Mouse (Mus musculus) cerebellum, adult 2 months (tissue): ENCODE data around the gene Gal3st3. TPM values are rescaled to one million over a fixed set of nuclear protein-coding genes. Genes with fewer than 3 reads are reported as not detected.
A peak's percentile ranks its signal among the peaks of the same experiment; 100 is the strongest.

Experiments used
- DNase-seq, 2 experiments: peaks; one replicate each; pipeline ENCODE4 v3.0.0; 2021
- H3K27ac ChIP-seq: fragments of 200-500 bp; 2 replicates; pipeline ENCODE4 v1.5.1; 2012; ENCODE audit warnings: low read length, control low read depth, inconsistent platforms; ENCODE audit not compliant: insufficient read depth
- H3K27me3 ChIP-seq: fragments of 200-500 bp; 2 replicates; pipeline ENCODE4 v1.6.1; 2012; ENCODE audit warnings: inconsistent platforms, mild to moderate bottlenecking, low read length, moderate library complexity; ENCODE audit not compliant: control insufficient read depth, insufficient read depth
- H3K4me1 ChIP-seq: fragments of 200-500 bp; 2 replicates; pipeline ENCODE4 v1.6.1; 2011; ENCODE audit warnings: low read length; ENCODE audit not compliant: control insufficient read depth, insufficient read depth
- H3K4me3 ChIP-seq: fragments of 200-500 bp; replicated peaks from 2 replicates; pipeline ENCODE3; 2011; ENCODE audit warnings: mild to moderate bottlenecking, low read depth, low read length, control low read depth; ENCODE audit not compliant: insufficient read depth
- CTCF ChIP-seq: fragments of 200-500 bp; IDR thresholded peaks from 2 replicates; pipeline ENCODE4 v1.5.1; 2011; ENCODE audit warnings: low read depth, mild to moderate bottlenecking, control low read depth, low read length, moderate library complexity, borderline replicate concordance; ENCODE audit not compliant: insufficient read depth
- POLR2A ChIP-seq: fragments of 200-500 bp; IDR thresholded peaks from 2 replicates; pipeline ENCODE4 v1.6.1; 2011; ENCODE audit warnings: low read length, control low read depth, borderline replicate concordance; ENCODE audit not compliant: insufficient read depth
- WGBS: fragments of 180-500 bp; shearing (Covaris S2); methylation state at CpG from one replicate; pipeline ENCODE4 v1.1.7; 2018; 5-methylcytosine and 5-hydroxymethylcytosine counted together
- polyA plus RNA-seq: library from polyadenylated mRNA; depleted of rRNA; stranded (reverse); fragments of >200 nt; gene quantifications from 2 replicates; pipeline ENCODE4 v1.2.3, GENCODE M21; 2012

Gal3st3 gene
- polyA plus RNA-seq, 1 experiment: 49.2 TPM

DNA sequence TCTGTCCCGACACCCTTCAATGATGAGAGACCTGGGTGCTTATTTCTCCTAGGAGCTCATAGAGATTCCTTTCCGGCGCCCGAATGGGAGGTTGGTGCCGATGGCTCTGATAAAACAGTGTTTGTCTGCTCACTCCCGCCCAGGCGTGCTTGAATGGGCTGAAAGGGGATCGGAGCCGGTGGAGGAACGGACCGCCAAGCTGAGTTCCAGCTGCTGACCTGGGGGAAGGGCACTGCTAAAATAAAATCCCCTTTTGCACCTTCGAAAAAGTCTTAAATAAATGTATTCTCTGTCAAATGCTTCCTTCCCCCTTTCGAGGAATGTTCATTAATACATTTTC is 2.4 kb upstream of the Gal3st3 start:
- no peak for DNase-seq
- WGBS: 3% methylated on average over 13 of the region's 13 CpGs
- Histone ChIP-seq H3K27me3 (no peaks in the 10 kb centered on the region), H3K27ac (peak overlapping the region; percentile 67), H3K4me3 (peak overlapping the region; percentile 64), H3K4me1 (peaks cover 10% of the 10 kb centered on the region)
- TF ChIP-seq CTCF (no peak), POLR2A (no peak)

DNA sequence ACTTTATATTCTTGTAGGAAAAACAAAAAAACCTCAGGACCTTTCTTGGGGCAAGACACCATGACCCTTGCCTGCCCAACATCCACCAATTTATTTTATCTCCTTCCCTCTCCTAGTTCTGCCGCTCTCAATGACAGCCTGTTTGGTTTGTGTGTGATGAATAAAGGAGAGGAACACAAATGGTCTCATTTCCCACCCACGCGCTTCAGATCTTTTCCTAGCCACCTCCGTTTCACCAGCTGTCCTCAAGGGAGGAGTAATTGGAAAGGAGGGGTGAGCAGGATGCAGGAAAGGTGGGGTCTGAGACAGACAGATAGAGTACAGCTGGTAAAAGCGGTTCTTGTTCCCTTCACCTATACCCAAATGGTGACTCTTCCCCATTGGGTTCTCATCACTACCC is 1.5 kb upstream of the Gal3st3 start:
- Histone ChIP-seq H3K4me1 (peaks cover 10% of the 10 kb centered on the region), H3K27ac (no peak overlapping the region), H3K27me3 (no peaks in the 10 kb centered on the region), H3K4me3 (no peak overlapping the region)
- 88% methylated on average over 5 of the region's 5 CpGs for WGBS
- no peak for DNase-seq
- TF ChIP-seq CTCF (no peak), POLR2A (no peak)

DNA sequence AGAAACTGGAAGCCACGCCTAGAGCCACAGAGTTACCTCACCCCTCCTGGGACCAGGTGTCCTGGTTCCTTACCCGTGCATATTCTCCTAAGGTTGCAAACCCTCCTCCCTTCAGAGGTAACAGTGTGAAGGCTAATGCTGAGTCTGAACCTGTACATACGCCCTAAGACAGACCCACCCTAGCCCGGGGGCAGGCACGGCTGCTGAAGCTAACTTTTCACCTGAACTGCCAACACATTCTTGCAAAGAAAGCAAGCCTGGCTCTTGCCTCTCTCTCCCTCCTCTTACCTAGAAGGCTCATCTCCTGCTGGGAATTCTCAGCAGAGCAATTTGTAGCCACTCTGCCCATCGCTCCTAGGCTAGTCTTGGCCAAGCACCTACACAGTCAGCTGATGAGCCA is 2.5 kb downstream of the Gal3st3 start:
- TF ChIP-seq POLR2A: no peak
- no peak for TF ChIP-seq CTCF
- peaks cover 10% of the 10 kb centered on the region for H3K4me1 ChIP-seq
- no peaks in the 10 kb centered on the region for H3K27me3 ChIP-seq
- no peak overlapping the region for H3K27ac ChIP-seq
- no peak overlapping the region for H3K4me3 ChIP-seq
- WGBS: 71% methylated on average over 6 of the region's 6 CpGs
- no peak for DNase-seq

DNA sequence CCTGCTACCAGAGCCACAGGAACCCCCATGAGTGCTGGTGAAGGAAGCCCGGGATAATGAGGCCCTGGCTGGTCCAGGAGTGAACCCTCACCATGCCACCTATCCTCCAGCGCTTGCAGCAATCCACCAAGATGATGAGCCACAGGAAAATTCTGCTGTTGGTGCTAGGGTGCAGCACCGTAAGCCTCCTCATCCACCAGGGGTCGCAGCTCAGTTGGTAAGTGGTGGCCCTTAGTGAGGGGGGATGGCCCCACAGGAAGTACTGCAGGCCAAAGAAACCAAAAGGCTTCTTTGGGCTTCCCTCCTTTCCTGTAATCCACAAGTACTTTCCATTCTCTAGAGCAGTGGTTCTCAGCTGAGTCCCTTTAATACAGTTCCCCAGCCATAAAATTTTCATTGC is 4.3 kb downstream of the Gal3st3 start:
- no peaks in the 10 kb centered on the region for H3K27me3 ChIP-seq
- H3K27ac ChIP-seq: no peak overlapping the region
- no peak for DNase-seq
- WGBS: 20% methylated on average over 4 of the region's 4 CpGs
- no peak overlapping the region for H3K4me3 ChIP-seq
- peaks cover 10% of the 10 kb centered on the region for H3K4me1 ChIP-seq
- TF ChIP-seq CTCF: peak; percentile 45; the same call in 1 of the 2 replicates
- TF ChIP-seq POLR2A: no peak

DNA sequence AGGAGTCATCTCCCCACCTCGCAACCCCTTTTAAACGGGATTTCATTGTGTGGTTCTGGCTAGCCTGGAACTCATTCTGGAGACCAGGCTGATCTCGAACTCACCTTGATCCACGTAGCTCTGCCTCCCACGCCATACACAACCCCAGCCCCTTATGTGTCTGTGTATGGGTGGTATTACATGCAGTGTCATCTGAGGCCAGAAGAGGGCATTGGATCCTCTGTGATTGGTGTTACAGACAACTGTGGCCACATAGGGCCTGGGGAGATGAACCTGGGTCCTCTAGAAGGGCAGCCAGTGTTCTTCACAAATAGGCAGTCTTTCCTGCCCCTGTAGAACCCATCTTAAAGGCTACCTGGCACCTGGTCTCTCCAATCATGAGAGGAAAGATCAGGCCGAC is 8.1 kb downstream of the Gal3st3 start:
- no peak overlapping the region for H3K4me3 ChIP-seq
- WGBS: 89% methylated on average over 6 of the region's 6 CpGs
- H3K27me3 ChIP-seq: no peaks in the 10 kb centered on the region
- DNase-seq: no peak
- no peak overlapping the region for H3K27ac ChIP-seq
- no peaks in the 10 kb centered on the region for H3K4me1 ChIP-seq
- TF ChIP-seq CTCF: peak; percentile 18; the same call in 1 of the 2 replicates
- TF ChIP-seq POLR2A: no peak

DNA sequence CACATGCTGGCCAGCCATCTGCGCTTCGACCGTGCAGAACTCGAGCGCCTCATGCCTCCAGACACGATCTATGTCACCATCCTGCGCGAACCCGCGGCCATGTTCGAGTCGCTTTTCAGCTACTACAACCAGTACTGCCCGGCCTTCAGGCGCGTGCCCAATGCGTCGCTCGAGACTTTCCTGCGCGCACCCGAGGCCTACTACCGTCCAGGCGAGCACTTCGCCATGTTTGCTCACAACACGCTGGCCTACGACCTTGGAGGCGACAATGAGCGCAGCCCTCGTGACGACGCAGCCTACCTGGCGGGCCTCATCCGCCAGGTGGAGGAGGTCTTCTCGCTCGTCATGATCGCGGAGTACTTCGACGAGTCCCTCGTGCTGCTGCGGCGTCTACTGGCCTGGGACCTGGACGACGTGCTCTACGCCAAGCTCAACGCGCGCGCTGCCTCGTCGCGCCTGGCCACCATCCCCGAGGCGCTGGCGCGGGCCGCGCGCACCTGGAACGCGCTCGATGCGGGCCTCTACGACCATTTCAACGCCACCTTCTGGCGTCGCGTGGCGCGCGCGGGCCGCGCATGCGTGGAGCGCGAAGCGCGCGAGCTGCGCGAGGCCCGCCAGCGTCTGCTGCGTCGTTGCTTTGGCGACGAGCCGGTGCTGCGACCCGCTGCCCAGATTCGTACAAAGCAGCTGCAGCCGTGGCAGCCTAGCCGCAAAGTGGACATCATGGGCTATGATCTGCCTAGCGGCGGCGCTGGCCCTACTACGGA is 9.0 kb downstream of the Gal3st3 start:
- no peak overlapping the region for H3K27ac ChIP-seq
- DNase-seq: no peak
- no peaks in the 10 kb centered on the region for H3K4me1 ChIP-seq
- TF ChIP-seq CTCF (no peak), POLR2A (no peak)
- no peak overlapping the region for H3K4me3 ChIP-seq
- H3K27me3 ChIP-seq: no peaks in the 10 kb centered on the region
- 62% methylated on average over 98 of the region's 98 CpGs for WGBS

DNA sequence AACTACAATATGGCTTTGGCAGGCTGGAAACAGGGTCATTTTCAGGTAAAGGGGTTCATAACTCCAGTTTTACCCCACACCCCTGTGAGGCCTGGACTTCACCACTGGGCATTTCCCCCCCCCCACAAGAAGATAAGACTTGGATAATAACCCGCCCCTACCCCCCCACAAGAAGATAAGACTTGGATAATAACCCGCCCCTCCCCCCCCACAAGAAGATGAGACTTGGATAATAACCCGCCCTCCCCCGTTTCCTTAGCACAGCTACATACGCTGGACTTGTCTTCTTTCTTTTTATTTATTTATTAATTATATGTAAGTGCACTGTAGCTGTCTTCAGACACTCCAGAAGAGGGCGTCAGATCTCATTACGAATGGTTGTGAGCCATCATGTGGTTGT is 10.9 kb downstream of the Gal3st3 start:
- WGBS: 83% methylated on average over 7 of the region's 7 CpGs
- DNase-seq: no peak
- H3K4me1 ChIP-seq: no peaks in the 10 kb centered on the region
- no peaks in the 10 kb centered on the region for H3K27me3 ChIP-seq
- no peak overlapping the region for H3K27ac ChIP-seq
- no peak overlapping the region for H3K4me3 ChIP-seq
- TF ChIP-seq CTCF: no peak
- TF ChIP-seq POLR2A: no peak

DNA sequence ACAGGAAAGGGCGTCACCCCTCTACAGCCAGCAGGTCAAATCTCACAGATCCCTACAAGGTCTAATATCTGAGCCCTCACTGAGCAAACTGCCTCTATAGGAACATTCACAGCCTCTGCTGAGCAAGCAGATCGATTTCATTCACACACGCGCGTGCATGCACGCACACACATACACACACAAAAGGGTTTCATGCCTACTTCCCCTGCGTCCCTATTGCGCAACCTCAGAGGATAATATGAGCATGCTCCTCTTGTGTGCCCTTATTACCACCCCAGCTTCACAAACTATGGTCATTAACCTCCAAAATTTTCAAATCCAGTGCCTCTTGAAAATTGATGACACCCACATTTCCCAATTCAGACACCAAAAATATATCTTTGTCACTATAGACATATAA is 15.1 kb downstream of the Gal3st3 start:
- WGBS: 88% methylated on average over 8 of the region's 8 CpGs
- Histone ChIP-seq H3K27me3 (no peaks in the 10 kb centered on the region), H3K27ac (no peak overlapping the region), H3K4me3 (no peak overlapping the region), H3K4me1 (no peaks in the 10 kb centered on the region)
- no peak for DNase-seq
- TF ChIP-seq POLR2A: no peak
- no peak for TF ChIP-seq CTCF
